ENCODE assay signal across 8 mouse cellular contexts in the genomic region with DNA sequence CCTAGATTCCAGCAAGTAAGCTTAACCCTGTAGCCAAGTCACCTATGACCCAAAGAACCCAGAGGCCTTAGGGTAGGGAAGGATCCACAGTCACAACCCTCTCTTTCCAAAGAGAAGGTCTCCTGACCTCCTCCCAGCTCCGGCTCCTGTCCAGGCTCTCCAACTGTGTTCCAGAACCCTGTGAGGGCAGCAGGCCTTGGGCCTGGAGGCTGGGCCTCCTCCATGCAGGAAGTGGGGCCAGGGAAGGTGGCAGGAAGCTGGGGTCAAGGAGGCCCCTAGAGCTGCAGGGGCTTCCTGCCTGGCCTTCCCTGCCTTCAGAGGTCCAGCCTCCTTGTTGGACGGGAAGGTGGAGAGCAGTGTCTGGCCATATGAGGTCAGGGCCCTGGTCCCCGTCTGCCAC. TPM values are rescaled to one million over a fixed set of nuclear protein-coding genes. Genes with fewer than 3 reads are reported as not detected.
DNase-seq lines count a peak whose midpoint lies in the region; ATAC-seq and TF ChIP-seq lines count a peak whose summit lies in the region.

No protein-coding gene starts in this region.

- no peak overlapping the region for H3K9ac ChIP-seq in forebrain, embryonic 13.5 days
- H3K9ac ChIP-seq in hindbrain, postnatal 0 days (replicated peaks; ENCODE audit: low read length), result no peak overlapping the region
- no peak overlapping the region for H3K9ac ChIP-seq in liver, embryonic 13.5 days

- H3K4me1 ChIP-seq in forebrain, embryonic 13.5 days, result peaks cover 28% of the 10 kb centered on the region
- peaks cover 25% of the 10 kb centered on the region for H3K4me1 ChIP-seq in hindbrain, postnatal 0 days (ENCODE audit: insufficient read depth, low read length)
- H3K4me1 ChIP-seq in liver, embryonic 13.5 days (replicated peaks), result peaks cover 35% of the 10 kb centered on the region

- H3K4me3 ChIP-seq in forebrain, embryonic 13.5 days, result no peak overlapping the region
- H3K4me3 ChIP-seq in hindbrain, postnatal 0 days (ENCODE audit: low read length), result no peak overlapping the region
- no peak overlapping the region for H3K4me3 ChIP-seq in liver, embryonic 13.5 days (replicated peaks)
- H3K4me3 ChIP-seq in layer of hippocampus, adult 2 months, result no peak overlapping the region

- WGBS in forebrain, embryonic 13.5 days, result 93% methylated on average over 3 of the region's 3 CpGs
- WGBS in hindbrain, postnatal 0 days, result 70% methylated on average over 3 of the region's 3 CpGs
- 73% methylated on average over 3 of the region's 3 CpGs for WGBS in liver, embryonic 13.5 days (ENCODE audit: insufficient replicate concordance)

- peak; percentile 57 to 79 for DNase-seq in adrenal gland, adult (ENCODE audit: inconsistent age in 2 of 2, low spot score in 1 of 2)
- no peak for DNase-seq in adrenal gland, adult 8-10 months
- no peak for DNase-seq in hindbrain, postnatal 0 days (ENCODE audit: low spot score)
- no peak for DNase-seq in liver, embryonic 13.5 days
- DNase-seq in right cerebral cortex, postnatal 10 days (ENCODE audit: low spot score in 2 of 2), result no peak
- DNase-seq in layer of hippocampus, adult 2 months (ENCODE audit: low spot score in 2 of 2), result no peak

- no peak for ATAC-seq in forebrain, embryonic 13.5 days
- no peak for ATAC-seq in hindbrain, postnatal 0 days
- peak; percentile 35; the same call in 1 of the 2 replicates for ATAC-seq in liver, embryonic 13.5 days (ENCODE audit: low read depth)
- no peak for ATAC-seq in activated CD4-positive, CD25-positive, alpha-beta regulatory T cell, adult 4 months

- no peaks in the 10 kb centered on the region for H3K27me3 ChIP-seq in forebrain, embryonic 13.5 days
- no peaks in the 10 kb centered on the region for H3K27me3 ChIP-seq in hindbrain, postnatal 0 days (ENCODE audit: insufficient read depth, low read length)
- no peaks in the 10 kb centered on the region for H3K27me3 ChIP-seq in liver, embryonic 13.5 days

- 0 out of 2 replicates have a peak overlapping the region, but pooled peaks have one; percentile 35 for H3K4me2 ChIP-seq in forebrain, embryonic 13.5 days
- no peak overlapping the region for H3K4me2 ChIP-seq in hindbrain, postnatal 0 days (ENCODE audit: low read depth, low read length)
- H3K4me2 ChIP-seq in liver, embryonic 13.5 days, result no peak overlapping the region

- H3K27ac ChIP-seq in forebrain, embryonic 13.5 days, result peak overlapping the region; percentile 73
- peak overlapping the region; percentile 43; the same call in 1 of the 2 replicates for H3K27ac ChIP-seq in hindbrain, postnatal 0 days
- peak overlapping the region; percentile 35; the same call in 1 of the 2 replicates for H3K27ac ChIP-seq in liver, embryonic 13.5 days
- H3K27ac ChIP-seq in layer of hippocampus, adult 2 months, result no peak overlapping the region

- peaks cover 93% of the 10 kb centered on the region for H3K36me3 ChIP-seq in forebrain, embryonic 13.5 days (ENCODE audit: poor library complexity, severe bottlenecking)
- peaks cover 60% of the 10 kb centered on the region for H3K36me3 ChIP-seq in hindbrain, postnatal 0 days (ENCODE audit: insufficient read depth, low read length)
- peaks cover 36% of the 10 kb centered on the region for H3K36me3 ChIP-seq in liver, embryonic 13.5 days

- H3K9me3 ChIP-seq in forebrain, embryonic 13.5 days (replicated peaks), result no peaks in the 10 kb centered on the region
- H3K9me3 ChIP-seq in hindbrain, postnatal 0 days (ENCODE audit: low read length), result no peaks in the 10 kb centered on the region
- H3K9me3 ChIP-seq in liver, embryonic 13.5 days (replicated peaks), result no peaks in the 10 kb centered on the region

- no peak for TF ChIP-seq CTCF in hindbrain, postnatal 0 days (IDR thresholded peaks at IDR 0.05; ENCODE audit: low read depth)
- no peak for TF ChIP-seq CTCF in layer of hippocampus, adult 2 months (conservative IDR thresholded peaks at IDR 0.05)

RNA-seq across cellular contexts. Expression of a gene that starts 48.5 kb away (rescaled TPM):
- 10 to 100 TPM; 16.6 to 24.5 (median 19.5) TPM for total RNA-seq in adrenal gland, adult 8-10 months (2022)
- polyA plus RNA-seq in forebrain, embryonic 13.5 days (2015; fragmentation: Nextera tagmentation; extraction: Ambion mirVana), result 17.2 TPM in 2 replicates
- total RNA-seq in hindbrain, postnatal 0 days (2014; rRNA removed), result 31.1 and 43.1 TPM in 2 replicates
- polyA plus RNA-seq in hindbrain, postnatal 0 days (2015; fragmentation: Nextera tagmentation; extraction: Ambion mirVana), result 8.8 and 9.1 TPM in 2 replicates
- 1.3 and 1.4 TPM in 2 replicates for polyA plus RNA-seq in liver, embryonic 13.5 days (2015; fragmentation: Nextera tagmentation; extraction: Ambion mirVana)
- 10 to 100 TPM; 19.9 to 20.7 TPM for total RNA-seq in layer of hippocampus, adult 2 months (2021)
- not detected for polyA plus RNA-seq in activated CD4-positive, CD25-positive, alpha-beta regulatory T cell, adult 4 months (2017; shearing (Covaris generic))

Comparison
In these comparisons a context has a peak if more than half of its experiments do, and no peak if none do; other contexts are left out.
1. DNase-seq: peak in adrenal gland, adult (2 of 2); none in adrenal gland, adult 8-10 months (single experiment), hindbrain, postnatal 0 days (single experiment), liver, embryonic 13.5 days (single experiment), right cerebral cortex, postnatal 10 days (0 of 2) and layer of hippocampus, adult 2 months (0 of 2).